Mouse (Mus musculus) midbrain, embryonic 14.5 days (tissue): ENCODE measurements around the gene Pdpr. TPM values are rescaled to one million over a fixed set of nuclear protein-coding genes. Genes with fewer than 3 reads are reported as not detected.
"Not testable (repeated sequence)": the region's sequence is repeated elsewhere in the genome, so short reads cannot be mapped to it uniquely, and the experiment has no call there.

Source experiments
- ATAC-seq: fragments of 200-750 bp; cut with Nextera tagmentation; 2 replicates; pipeline ENCODE4 v1.8.0; 2017; ENCODE audit warnings: moderate number of reproducible peaks, moderate library complexity; ENCODE audit not compliant: low FRiP score, low TSS enrichment
- DNase-seq: peaks from one replicate; pipeline ENCODE4 v3.0.0-alpha.2; 2015
- H3K27ac ChIP-seq: fragments of 300-500 bp; sonication (generic); replicated peaks from 2 replicates; pipeline ENCODE4 v1.5.1; 2014; ENCODE audit warnings: mild to moderate bottlenecking, low read depth, low read length, moderate library complexity
- H3K27me3 ChIP-seq: fragments of 300-500 bp; sonication (generic); 2 replicates; pipeline ENCODE4 v1.6.1; 2014; ENCODE audit warnings: low read length, control low read depth, mixed read lengths; ENCODE audit not compliant: control insufficient read depth, insufficient read depth
- H3K36me3 ChIP-seq: fragments of 300-500 bp; sonication (generic); 2 replicates; pipeline ENCODE4 v1.6.1; 2014; ENCODE audit warnings: low read length, control low read depth; ENCODE audit not compliant: control insufficient read depth, insufficient read depth
- H3K4me1 ChIP-seq: fragments of 300-500 bp; sonication (generic); 2 replicates; pipeline ENCODE4 v1.6.1; 2014; ENCODE audit warnings: mild to moderate bottlenecking, antibody characterized with exemption, low read length, control low read depth; ENCODE audit not compliant: control insufficient read depth, insufficient read depth
- H3K4me2 ChIP-seq: fragments of 300-500 bp; sonication (generic); 2 replicates; pipeline ENCODE4 v1.6.1; 2014; ENCODE audit warnings: mild to moderate bottlenecking, low read length, moderate library complexity
- H3K4me3 ChIP-seq: fragments of 300-500 bp; sonication (generic); replicated peaks from 2 replicates; pipeline ENCODE4 v1.5.1; 2014; ENCODE audit warnings: low read depth, low read length
- H3K9ac ChIP-seq: fragments of 300-500 bp; sonication (generic); replicated peaks from 2 replicates; pipeline ENCODE4 v1.6.1; 2014; ENCODE audit warnings: mild to moderate bottlenecking, low read length, moderate library complexity
- H3K9me3 ChIP-seq: fragments of 300-500 bp; sonication (generic); 2 replicates; pipeline ENCODE4 v1.6.1; 2016; ENCODE audit warnings: low read length, control low read depth, mixed read lengths; ENCODE audit not compliant: control insufficient read depth
- WGBS: fragments of 180-500 bp; shearing (Covaris S2); extraction: QIAGEN DNeasy Blood & Tissue Kit; methylation state at CpG from one replicate; pipeline ENCODE4 v1.1.7; 2014; 5-methylcytosine and 5-hydroxymethylcytosine counted together
- polyA plus RNA-seq: library from polyadenylated mRNA; unstranded; fragments of >200 nt; fragmentation: Nextera tagmentation; extraction: Ambion mirVana; gene quantifications from 2 replicates; pipeline ENCODE4 v1.2.1, GENCODE M21; 2014

The Pdpr gene
- polyA plus RNA-seq, 1 experiment from 2014 or later, result 6.9 TPM

- no peak overlapping the region for H3K27ac ChIP-seq
- DNase-seq, result no peak
- no peak overlapping the region for H3K4me2 ChIP-seq
- H3K4me1 ChIP-seq, result no peaks in the 10 kb centered on the region
- no peak for ATAC-seq
- H3K27me3 ChIP-seq, result no peaks in the 10 kb centered on the region
- WGBS, result 95% methylated on average over 2 of the region's 2 CpGs
- H3K4me3 ChIP-seq, result no peak overlapping the region
- H3K9me3 ChIP-seq, result no peaks in the 10 kb centered on the region
- peaks cover 87% of the 10 kb centered on the region for H3K36me3 ChIP-seq
- no peak overlapping the region for H3K9ac ChIP-seq
Observed at GRCm38 (mm10) chr8:111130756-111131155, 36.3 kb downstream of the Pdpr start.

GRCm38 (mm10) chr8:111142521-111142920 lies 48.1 kb downstream of the Pdpr start:
- ATAC-seq, result no peak
- Histone ChIP-seq H3K27ac (no peak overlapping the region), H3K36me3 (peaks cover 22% of the 10 kb centered on the region; the same call in 1 of the 2 replicates), H3K4me1 (peaks cover 4% of the 10 kb centered on the region; the same call in 1 of the 2 replicates), H3K4me2 (no peak overlapping the region), H3K27me3 (no peaks in the 10 kb centered on the region), H3K9me3 (no peaks in the 10 kb centered on the region), H3K4me3 (no peak overlapping the region), H3K9ac (no peak overlapping the region)
- DNase-seq, result no peak

- ATAC-seq, result peak; percentile 53
- H3K4me1 ChIP-seq, H3K27ac ChIP-seq, H3K27me3 ChIP-seq, H3K36me3 ChIP-seq, H3K9me3 ChIP-seq: not testable (repeated sequence)
- DNase-seq, result peak; percentile 7
- H3K4me3 ChIP-seq, result peak overlapping the region; percentile 62
- WGBS, result 0% methylated on average over 42 of the region's 63 CpGs
- peak overlapping the region; percentile 74 for H3K9ac ChIP-seq
- peak overlapping the region; percentile 70 for H3K4me2 ChIP-seq
Observed at GRCm38 (mm10) chr8:111144901-111145459, 50.5 kb downstream of the Pdpr start.

GRCm38 (mm10) chr8:111145460-111146012 lies 51.1 kb downstream of the Pdpr start:
- WGBS, result under 1% methylated on average over 66 of the region's 74 CpGs
- H3K27me3 ChIP-seq, H3K36me3 ChIP-seq, H3K4me1 ChIP-seq, H3K9me3 ChIP-seq: not testable (repeated sequence)
- H3K9ac ChIP-seq, result peak overlapping the region; percentile 74
- H3K27ac ChIP-seq, result peak overlapping the region; percentile 67
- peak overlapping the region; percentile 62 for H3K4me3 ChIP-seq
- ATAC-seq (peak; percentile 93), DNase-seq (peak; percentile 94)
- peak overlapping the region; percentile 76 for H3K4me2 ChIP-seq

- no peak overlapping the region for H3K27ac ChIP-seq
- peaks cover 85% of the 10 kb centered on the region for H3K36me3 ChIP-seq
- H3K4me1 ChIP-seq, result no peaks in the 10 kb centered on the region
- H3K27me3 ChIP-seq, result no peaks in the 10 kb centered on the region
- WGBS, result 90% methylated on average over 8 of the region's 8 CpGs
- no peak overlapping the region for H3K4me3 ChIP-seq
- no peaks in the 10 kb centered on the region for H3K9me3 ChIP-seq
- DNase-seq, result no peak
- no peak overlapping the region for H3K4me2 ChIP-seq
- no peak overlapping the region for H3K9ac ChIP-seq
- no peak for ATAC-seq
Observed at GRCm38 (mm10) chr8:111155721-111156436, 61.4 kb downstream of the Pdpr start.

- Histone ChIP-seq H3K9ac (no peak overlapping the region), H3K4me3 (no peak overlapping the region), H3K27ac (no peak overlapping the region), H3K4me2 (no peak overlapping the region), H3K36me3 (peaks cover 98% of the 10 kb centered on the region), H3K4me1 (no peaks in the 10 kb centered on the region), H3K27me3 (no peaks in the 10 kb centered on the region), H3K9me3 (no peaks in the 10 kb centered on the region)
- no peak for ATAC-seq
- DNase-seq, result peak; percentile 68
- WGBS, result 43% methylated on average over 14 of the region's 14 CpGs
Observed at GRCm38 (mm10) chr8:111157617-111158016, 63.2 kb downstream of the Pdpr start.

GRCm38 (mm10) chr8:111171661-111172060 lies 77.2 kb downstream of the Pdpr start:
- peaks cover 91% of the 10 kb centered on the region for H3K36me3 ChIP-seq
- no peaks in the 10 kb centered on the region for H3K9me3 ChIP-seq
- H3K27me3 ChIP-seq, result no peaks in the 10 kb centered on the region
- 82% methylated on average over 5 of the region's 5 CpGs for WGBS
- H3K4me3 ChIP-seq, result no peak overlapping the region
- no peak overlapping the region for H3K9ac ChIP-seq
- H3K4me2 ChIP-seq, result no peak overlapping the region
- ATAC-seq (no peak), DNase-seq (peak; percentile 14)
- H3K4me1 ChIP-seq, result no peaks in the 10 kb centered on the region
- no peak overlapping the region for H3K27ac ChIP-seq

GRCm38 (mm10) chr8:111185472-111185947 lies 91.1 kb downstream of the Pdpr start:
- no peaks in the 10 kb centered on the region for H3K4me1 ChIP-seq
- H3K9me3 ChIP-seq, result no peaks in the 10 kb centered on the region
- DNase-seq (peak; percentile 58), ATAC-seq (no peak)
- peaks cover 72% of the 10 kb centered on the region for H3K36me3 ChIP-seq
- no peak overlapping the region for H3K4me2 ChIP-seq
- no peaks in the 10 kb centered on the region for H3K27me3 ChIP-seq
- no peak overlapping the region for H3K9ac ChIP-seq
- no peak overlapping the region for H3K4me3 ChIP-seq
- no peak overlapping the region for H3K27ac ChIP-seq
- 80% methylated on average over 4 of the region's 4 CpGs for WGBS
